Mouse (Mus musculus) CH12.LX (cell line): ENCODE measurements around the gene Lingo3.

Experiments
- CTCF ChIP-seq, 2 experiments: IDR thresholded peaks in 1 of 2; conservative IDR thresholded peaks in 1 of 2; 2 replicates each; pipeline ENCODE4 v1.5.1; 2011 to 2012; ENCODE audit warnings: low read depth in 2 of 2, low read length in 2 of 2, improper control_type of control experiment in 1 of 2, inconsistent platforms in 1 of 2, mild to moderate bottlenecking in 1 of 2, moderate library complexity in 1 of 2
- MAZ ChIP-seq: IDR thresholded peaks from 2 replicates; pipeline ENCODE4 v1.6.1; 2012; ENCODE audit warnings: low read depth, mild to moderate bottlenecking, inconsistent platforms, low read length, improper control_type of control experiment, moderate library complexity
- MEF2A ChIP-seq: IDR thresholded peaks from 2 replicates; pipeline ENCODE4 v1.6.1; 2014; ENCODE audit warnings: low read depth, mild to moderate bottlenecking, inconsistent platforms, low read length, improper control_type of control experiment, borderline replicate concordance
- MXI1 ChIP-seq: IDR thresholded peaks from 2 replicates; pipeline ENCODE4 v1.6.1; 2011; ENCODE audit warnings: mild to moderate bottlenecking, low read depth, low read length, improper control_type of control experiment
- NRF1 ChIP-seq: IDR thresholded peaks from 2 replicates; pipeline ENCODE4 v1.6.1; 2014; ENCODE audit warnings: low read depth, mild to moderate bottlenecking, inconsistent platforms, low read length, improper control_type of control experiment, moderate library complexity
- SMC3 ChIP-seq: IDR thresholded peaks from 2 replicates; pipeline ENCODE4 v1.6.1; 2011; ENCODE audit warnings: low read depth, low read length, improper control_type of control experiment

GRCm38 (mm10) chr10:80871581-80871980 lies 27.7 kb upstream of the Lingo3 start, which contains the start of gene Tmprss9:
- no peak for TF ChIP-seq MXI1
- TF ChIP-seq NRF1 = no peak
- no peak for TF ChIP-seq SMC3
- TF ChIP-seq CTCF (conservative IDR thresholded peaks at IDR 0.05 in 1 of 2, IDR thresholded peaks at IDR 0.05 in 1 of 2; ENCODE audit: low read depth in 2 of 2, low read length in 2 of 2) = no peak
- TF ChIP-seq MEF2A = no peak
- TF ChIP-seq MAZ = no peak
